Comparison of ENCODE assay signal across 20 mouse cellular contexts in the genomic region with DNA sequence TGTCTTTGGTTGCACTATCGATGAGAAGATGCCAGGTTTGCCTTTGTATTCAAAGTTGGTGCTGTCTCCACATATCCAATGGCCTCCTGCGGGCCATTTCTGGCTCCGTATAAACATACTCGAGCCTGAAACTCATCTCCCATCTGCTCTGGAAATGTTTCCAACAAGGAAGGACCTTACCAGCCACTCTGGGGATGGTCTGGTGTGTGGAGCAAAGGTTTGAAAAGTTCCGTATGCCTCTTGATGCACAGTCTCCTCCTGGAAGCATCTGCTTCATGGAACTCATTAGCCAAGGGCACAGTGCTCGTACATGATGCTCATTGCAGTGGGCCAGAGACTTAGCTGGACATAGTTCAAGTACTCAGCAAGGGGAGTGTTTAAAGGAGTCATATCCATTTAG.
DNase-seq lines count a peak whose midpoint lies in the region; ATAC-seq and TF ChIP-seq lines count a peak whose summit lies in the region.
"Had no signal": no experiment of that assay in that cellular context is flagged by ENCODE, and none has a peak within 500 bp of the region (broad histone marks: within the 10 kb centered on the region; RNA-seq: fewer than 3 reads in every experiment).

No protein-coding gene starts in this region.

- no peak overlapping the region for H3K4me3 ChIP-seq in cerebellum, adult 2 months (replicated peaks; ENCODE audit: insufficient read depth, low read depth, low read length)
- H3K4me3 ChIP-seq: embryonic facial prominence, embryonic 15.5 days; erythroblast, embryonic 14.5 days; forebrain, embryonic 10.5 days; forebrain, embryonic 15.5 days; heart, embryonic 15.5 days; hindbrain, embryonic 13.5 days had no signal

- ATAC-seq in cerebellum, adult (ENCODE audit: insufficient number of reproducible peaks, low FRiP score, low TSS enrichment) = peak; percentile 43; the same call in 1 of the 2 replicates
- ATAC-seq: CD4-positive, CD25-positive, alpha-beta regulatory T cell, adult 4 months; forebrain, embryonic 15.5 days; hindbrain, postnatal 0 days had no signal

- TF ChIP-seq CTCF in cerebellum, adult 2 months (IDR thresholded peaks at IDR 0.05; ENCODE audit: borderline replicate concordance, insufficient read depth, low read depth, low read length) = no peak

- no peak for TF ChIP-seq POLR2A in cerebellum, adult 2 months (IDR thresholded peaks at IDR 0.05; ENCODE audit: borderline replicate concordance, insufficient read depth, low read length)

- DNase-seq in cerebellum, postnatal 4 days (ENCODE audit: low spot score in 2 of 2) = no peak
- DNase-seq in cerebellum, adult 2 months = peak; percentile 66 to 86
- DNase-seq in cerebellum, postnatal 10 days = peak; percentile 72 to 76
- DNase-seq in layer of hippocampus, adult 11-12 months (ENCODE audit: low spot score) = no peak
- DNase-seq in adrenal gland, postnatal 36 days = no peak
- DNase-seq in embryo, embryonic 9.5 days (ENCODE audit: extremely low spot score) = no peak
- DNase-seq: adrenal gland, postnatal 10 days; B cell, adult 2 months; heart, adult 18-20 months; heart, postnatal 14 days; kidney, adult 11 months had no signal

- 14% methylated on average over 6 of the region's 6 CpGs for WGBS in cerebellum, adult 2 months

- H3K27me3 ChIP-seq in cerebellum, adult 2 months (ENCODE audit: control insufficient read depth, insufficient read depth, low read length) = no peaks in the 10 kb centered on the region
- H3K27me3 ChIP-seq: embryonic facial prominence, embryonic 15.5 days; forebrain, embryonic 15.5 days; heart, embryonic 15.5 days; hindbrain, embryonic 13.5 days had no signal

- no peak overlapping the region for H3K27ac ChIP-seq in cerebellum, adult 2 months (ENCODE audit: insufficient read depth, low read length)
- H3K27ac ChIP-seq: embryonic facial prominence, embryonic 15.5 days; forebrain, embryonic 10.5 days; forebrain, embryonic 15.5 days; heart, embryonic 15.5 days; hindbrain, embryonic 13.5 days; hindbrain, postnatal 0 days had no signal

- peaks cover 28% of the 10 kb centered on the region for H3K4me1 ChIP-seq in cerebellum, adult 2 months (ENCODE audit: control insufficient read depth, insufficient read depth, low read length)

Comparison
In these comparisons a context has a peak if more than half of its experiments do, and no peak if none do; other contexts are left out.
1. DNase-seq: peak in cerebellum, adult 2 months (2 of 2) and cerebellum, postnatal 10 days (2 of 2); none in cerebellum, postnatal 4 days (0 of 2), layer of hippocampus, adult 11-12 months (single experiment), adrenal gland, postnatal 36 days (0 of 2) and embryo, embryonic 9.5 days (single experiment).